Mouse (Mus musculus) myocyte (in vitro differentiated cells): Measurements from ENCODE around the gene Tmem208. TPM values are rescaled to one million over a fixed set of nuclear protein-coding genes. Genes with fewer than 3 reads are reported as not detected.
A peak's percentile ranks its signal among the peaks of the same experiment; 100 is the strongest.

Experiments used
- H3K27me3 ChIP-seq: one replicate; pipeline ENCODE4 v1.6.1; 2011; ENCODE audit not compliant: control insufficient read depth, insufficient read depth, insufficient read length
- H3K36me3 ChIP-seq: one replicate; pipeline ENCODE4 v1.6.1; 2011; ENCODE audit not compliant: control insufficient read depth, insufficient read depth
- H3K4me2 ChIP-seq: one replicate; pipeline ENCODE4 v1.6.1; 2011; ENCODE audit warnings: low read depth, control low read depth
- H3K4me3 ChIP-seq: one replicate; pipeline ENCODE4 v1.5.1; 2011; ENCODE audit warnings: mild to moderate bottlenecking, control low read depth, moderate library complexity
- H3K79me2 ChIP-seq: one replicate; pipeline ENCODE4 v1.6.1; 2011; ENCODE audit not compliant: control insufficient read depth, insufficient read depth
- H3ac ChIP-seq: one replicate; pipeline ENCODE4 v1.6.1; 2011; ENCODE audit not compliant: control insufficient read depth, insufficient read length
- CEBPB ChIP-seq: IDR thresholded peaks from 2 replicates; pipeline ENCODE4 v1.6.1; 2011; ENCODE audit warnings: mild to moderate bottlenecking, moderate library complexity; ENCODE audit not compliant: poor library complexity, insufficient read depth, severe bottlenecking
- E2F4 ChIP-seq: IDR thresholded peaks from one replicate; pipeline ENCODE4 v1.6.1; 2011; ENCODE audit warnings: mild to moderate bottlenecking, control low read depth, moderate library complexity; ENCODE audit not compliant: insufficient read depth
- MAX ChIP-seq: IDR thresholded peaks from one replicate; pipeline ENCODE4 v1.6.1; 2011; ENCODE audit warnings: low read depth, mild to moderate bottlenecking, control low read depth
- MYOD1 ChIP-seq, 3 experiments: IDR thresholded peaks; one replicate each; pipeline ENCODE4 v1.6.1; 2011; ENCODE audit warnings: control low read depth in 2 of 3, low read depth in 2 of 3, mild to moderate bottlenecking in 2 of 3, moderate library complexity in 1 of 3; ENCODE audit not compliant: insufficient read length in 2 of 3, control insufficient read depth in 1 of 3
- MYOG ChIP-seq, 3 experiments: IDR thresholded peaks; one replicate each; pipeline ENCODE4 v1.6.1; 2011; ENCODE audit warnings: control low read depth in 2 of 3, low read depth in 2 of 3, mild to moderate bottlenecking in 2 of 3; ENCODE audit not compliant: insufficient read length in 2 of 3, control insufficient read depth in 1 of 3, insufficient read depth in 1 of 3
- POLR2A ChIP-seq: IDR thresholded peaks from one replicate; pipeline ENCODE4 v1.6.1; 2011; ENCODE audit warnings: low read depth, mild to moderate bottlenecking, control low read depth, moderate library complexity; ENCODE audit not compliant: insufficient read length
- POLR2AphosphoS2 ChIP-seq: IDR thresholded peaks from one replicate; pipeline ENCODE4 v1.6.1; 2011; ENCODE audit warnings: low read depth, control low read depth; ENCODE audit not compliant: insufficient read length
- REST ChIP-seq: IDR thresholded peaks from one replicate; pipeline ENCODE4 v1.6.1; 2011; ENCODE audit warnings: mild to moderate bottlenecking, control low read depth, moderate library complexity; ENCODE audit not compliant: insufficient read depth, insufficient read length
- SRF ChIP-seq: IDR thresholded peaks from one replicate; pipeline ENCODE4 v1.6.1; 2011; ENCODE audit warnings: low read depth; ENCODE audit not compliant: control insufficient read depth, insufficient read length
- TCF12 ChIP-seq: IDR thresholded peaks from one replicate; pipeline ENCODE4 v1.6.1; 2011; ENCODE audit warnings: mild to moderate bottlenecking, control low read depth; ENCODE audit not compliant: poor library complexity, insufficient read depth, severe bottlenecking
- TCF3 ChIP-seq: IDR thresholded peaks from one replicate; pipeline ENCODE4 v1.6.1; 2011; ENCODE audit warnings: low read depth, control low read depth; ENCODE audit not compliant: insufficient read length
- USF1 ChIP-seq: IDR thresholded peaks from one replicate; pipeline ENCODE4 v1.6.1; 2011; ENCODE audit warnings: low read depth, mild to moderate bottlenecking, control low read depth, moderate library complexity
- polyA plus RNA-seq: library from polyadenylated mRNA; unstranded; fragments of >200 nt; fragmentation: generic; extraction: Trizol; gene quantifications from one replicate; pipeline ENCODE4 v1.2.1, GENCODE M21; 2012; ENCODE audit warnings: missing spikeins

Tmem208 gene
- polyA plus RNA-seq = 109 TPM

DNA sequence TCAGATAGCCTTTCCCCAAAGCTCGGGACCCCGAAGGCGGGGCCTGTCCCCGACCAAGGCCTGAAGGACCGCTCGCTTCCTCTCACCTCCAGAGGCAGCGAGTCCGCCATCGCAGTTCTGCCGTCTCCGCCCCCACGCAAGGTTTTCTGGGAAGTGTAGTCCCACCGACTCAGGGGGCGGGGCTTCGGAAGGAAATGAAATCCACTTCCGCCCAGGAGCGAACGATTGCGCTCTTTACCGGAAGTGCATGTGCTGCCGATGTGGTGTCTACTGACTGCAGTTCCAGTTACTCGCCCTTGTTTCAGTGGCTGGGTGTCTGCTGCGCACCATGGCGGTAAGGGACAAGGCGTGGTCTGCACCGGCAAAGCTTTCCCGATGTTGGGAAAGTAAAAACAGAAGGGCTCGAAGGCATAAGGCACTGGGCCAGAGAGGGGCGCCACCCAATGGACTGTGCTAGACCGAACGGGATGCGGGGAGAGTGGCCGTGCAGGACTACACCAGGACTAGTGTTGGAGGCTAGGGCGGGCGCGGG lies at the start of gene Tmem208, which contains the start of gene Lrrc29:
Gene Tmem208, plus strand, starts transcription at position 214 of the 532 bp plus-strand sequence.
Gene Lrrc29, minus strand, starts transcription at position 138 of the 532 bp plus-strand sequence.
- Histone ChIP-seq H3K36me3 (peaks cover 20% of the 10 kb centered on the region), H3K27me3 (no peaks in the 10 kb centered on the region), H3K79me2 (peaks cover 37% of the 10 kb centered on the region), H3ac (peak within 1 kb of the TSS; percentile 47), H3K4me3 (peak within 1 kb of the TSS; percentile 79), H3K4me2 (peak within 1 kb of the TSS; percentile 91)
- TF ChIP-seq E2F4 (no peak), POLR2AphosphoS2 (peak; percentile 99), TCF12 (no peak), USF1 (no peak), SRF (peak; percentile 22), TCF3 (no peak), MYOD1 (IDR thresholded peaks at IDR 0.05; ENCODE audit: control insufficient read depth in 1 of 3, insufficient read length in 2 of 3, low read depth in 2 of 3) (peak in 1 of 3 experiments; percentile 44), MYOG (IDR thresholded peaks at IDR 0.05; ENCODE audit: control insufficient read depth in 1 of 3, insufficient read depth in 1 of 3, insufficient read length in 2 of 3, low read depth in 2 of 3) (no peak), POLR2A (peak; percentile 99), CEBPB (peak; percentile 29; the same call in 1 of the 2 replicates), REST (peak; percentile 51), MAX (peak; percentile 35)

DNA sequence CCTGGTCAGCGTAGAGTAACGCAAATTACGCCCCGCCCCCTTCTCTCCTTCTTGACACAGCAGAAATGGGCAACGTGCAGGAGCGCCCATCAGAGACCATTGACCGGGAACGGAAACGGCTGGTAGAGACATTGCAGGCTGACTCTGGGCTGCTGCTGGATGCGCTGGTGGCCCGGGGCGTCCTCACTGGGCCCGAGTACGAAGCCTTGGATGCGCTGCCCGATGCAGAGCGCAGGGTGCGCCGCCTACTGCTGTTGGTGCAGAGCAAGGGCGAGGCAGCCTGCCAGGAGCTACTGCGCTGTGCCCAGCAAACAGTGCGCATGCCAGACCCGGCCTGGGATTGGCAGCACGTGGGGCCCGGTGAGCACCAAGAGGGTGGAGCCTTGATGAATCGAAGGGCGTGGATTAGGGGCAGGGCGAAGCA lies 47.2 kb upstream of the Tmem208 start:
- Histone ChIP-seq H3K4me3 (no peak overlapping the region), H3K79me2 (no peaks in the 10 kb centered on the region), H3K36me3 (peaks cover 4% of the 10 kb centered on the region), H3ac (no peak overlapping the region), H3K4me2 (no peak overlapping the region), H3K27me3 (no peaks in the 10 kb centered on the region)
- TF ChIP-seq MYOG (IDR thresholded peaks at IDR 0.05; ENCODE audit: control insufficient read depth in 1 of 3, insufficient read depth in 1 of 3, insufficient read length in 2 of 3, low read depth in 2 of 3) (no peak), POLR2AphosphoS2 (no peak), POLR2A (no peak)

DNA sequence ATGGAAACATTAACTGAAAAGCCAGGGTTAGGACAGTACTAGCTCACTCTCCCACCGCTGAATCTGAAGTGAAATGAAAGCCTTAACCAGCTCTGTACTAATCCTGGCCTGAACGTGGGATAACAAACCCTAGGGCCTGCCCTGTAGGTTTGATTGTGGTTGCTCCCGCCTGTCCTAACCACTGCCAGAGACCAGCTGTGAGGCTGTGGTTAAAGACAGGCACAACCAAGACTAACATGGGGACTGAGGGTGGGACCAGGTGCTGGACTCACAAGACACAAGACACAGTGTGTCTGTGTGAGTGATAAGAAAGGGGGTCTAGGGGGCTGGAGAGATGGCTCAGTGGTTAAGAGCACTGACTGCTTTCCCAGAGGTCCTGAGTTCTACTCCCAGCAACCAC lies 45.6 kb upstream of the Tmem208 start:
- Histone ChIP-seq H3K79me2 (no peaks in the 10 kb centered on the region), H3K27me3 (no peaks in the 10 kb centered on the region), H3ac (no peak overlapping the region), H3K36me3 (peaks cover 4% of the 10 kb centered on the region), H3K4me3 (no peak overlapping the region), H3K4me2 (peak overlapping the region; percentile 18)
- no peak for TF ChIP-seq E2F4
- TF ChIP-seq MAX = no peak
- no peak for TF ChIP-seq SRF
- TF ChIP-seq USF1 = no peak
- TF ChIP-seq CEBPB = no peak
- peak in 2 of 3 experiments; percentile 78 for TF ChIP-seq MYOD1 (IDR thresholded peaks at IDR 0.05; ENCODE audit: control insufficient read depth in 1 of 3, insufficient read length in 2 of 3, low read depth in 2 of 3)
- no peak for TF ChIP-seq POLR2AphosphoS2
- peak; percentile 37 for TF ChIP-seq TCF12
- no peak for TF ChIP-seq TCF3
- TF ChIP-seq MYOG (IDR thresholded peaks at IDR 0.05; ENCODE audit: control insufficient read depth in 1 of 3, insufficient read depth in 1 of 3, insufficient read length in 2 of 3, low read depth in 2 of 3) = peak; percentile 4 to 91 (median 72)
- no peak for TF ChIP-seq POLR2A
- TF ChIP-seq REST = no peak

DNA sequence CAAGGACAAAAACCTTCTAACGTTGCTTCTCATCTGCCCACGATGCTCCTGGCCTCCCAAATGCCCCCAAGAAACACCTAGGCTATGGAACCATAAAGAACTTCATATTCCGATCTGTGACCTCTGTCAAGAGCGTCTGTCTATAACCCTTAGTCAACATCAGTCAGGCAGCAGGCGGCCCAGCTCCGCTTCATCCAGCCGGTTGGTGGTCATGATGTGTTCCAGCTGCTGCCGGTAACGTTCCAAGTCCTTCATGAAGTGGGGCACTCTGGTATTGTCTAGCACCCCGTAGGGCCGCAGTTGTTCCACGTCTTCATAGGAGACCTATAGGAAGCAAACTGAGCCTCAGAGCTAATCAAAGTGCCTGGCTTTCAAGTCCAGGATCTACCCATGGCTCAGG lies 44.3 kb upstream of the Tmem208 start:
- no peak overlapping the region for H3K4me2 ChIP-seq
- H3K4me3 ChIP-seq = no peak overlapping the region
- H3K79me2 ChIP-seq = peaks cover 9% of the 10 kb centered on the region
- no peak for TF ChIP-seq MAX
- TF ChIP-seq CEBPB = no peak
- peak; percentile 19 for TF ChIP-seq POLR2AphosphoS2
- TF ChIP-seq TCF3 = no peak
- no peak for TF ChIP-seq E2F4
- H3K27me3 ChIP-seq = no peaks in the 10 kb centered on the region
- no peak overlapping the region for H3ac ChIP-seq
- H3K36me3 ChIP-seq = peaks cover 4% of the 10 kb centered on the region

DNA sequence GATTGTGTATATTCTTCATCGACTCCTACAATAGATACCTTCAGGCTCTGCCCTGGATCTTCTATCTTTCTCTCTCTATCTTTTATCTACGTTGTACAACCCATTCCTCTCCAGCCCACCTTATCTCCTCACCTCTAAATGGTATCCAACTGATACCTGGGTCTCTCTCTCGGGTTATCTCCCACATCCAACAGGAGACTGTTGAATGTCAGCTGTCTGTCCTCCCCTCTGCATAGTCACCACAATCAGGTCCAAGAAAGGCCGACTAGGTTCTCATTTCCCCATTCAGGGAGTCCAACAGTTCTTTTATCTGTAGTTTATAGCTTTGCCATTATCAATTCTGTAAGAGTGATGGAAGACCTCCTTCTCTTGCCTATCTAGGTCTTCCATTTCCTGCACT lies 43.9 kb upstream of the Tmem208 start:
- TF ChIP-seq POLR2A (no peak), CEBPB (no peak), MAX (no peak), TCF12 (no peak), REST (no peak), E2F4 (no peak), TCF3 (no peak)

More for the DNA sequence above, 43.9 kb upstream of the Tmem208 start:
- no peaks in the 10 kb centered on the region for H3K27me3 ChIP-seq
- H3K4me3 ChIP-seq = no peak overlapping the region
- H3ac ChIP-seq = no peak overlapping the region
- H3K4me2 ChIP-seq = no peak overlapping the region
- peaks cover 4% of the 10 kb centered on the region for H3K36me3 ChIP-seq
- H3K79me2 ChIP-seq = peaks cover 10% of the 10 kb centered on the region
